Mouse (Mus musculus) erythroblast, embryonic 14.5 days (primary cell): ENCODE data around the gene Fen1.

ENCODE experiments used
- GATA1 ChIP-seq: IDR thresholded peaks from 2 replicates; pipeline ENCODE4 v1.6.1; 2012; ENCODE audit warnings: low read length, inconsistent platforms, mixed read lengths
- TAL1 ChIP-seq: IDR thresholded peaks from 3 replicates; pipeline ENCODE4 v1.6.1; 2012; ENCODE audit warnings: low read length, inconsistent platforms, mixed read lengths

DNA sequence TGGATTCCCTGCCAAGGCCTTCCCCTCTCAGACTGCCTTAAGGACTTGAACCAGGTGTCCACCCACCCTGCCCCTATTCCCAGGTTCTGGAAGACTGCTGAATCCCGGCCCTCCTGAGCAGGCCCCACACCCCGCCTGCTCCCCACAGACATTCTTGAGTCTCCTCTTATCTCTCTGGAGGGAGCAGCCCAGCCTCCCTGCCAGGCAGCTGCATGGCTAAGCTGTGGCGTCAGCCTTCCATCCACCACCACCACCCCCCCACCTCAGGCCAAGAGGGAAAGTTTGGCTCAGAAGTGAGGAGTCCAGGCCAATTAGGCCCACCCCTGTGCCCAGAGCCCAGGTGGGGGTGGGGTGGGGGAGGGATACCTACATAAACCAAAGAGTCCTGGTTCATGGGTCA, 34.5 kb upstream of the Fen1 start:
- TF ChIP-seq GATA1, result no peak
- TF ChIP-seq TAL1, result no peak
